Mouse (Mus musculus) cerebellum, adult 8-10 months (tissue): Measurements from ENCODE around the gene Kirrel3.
A peak's percentile ranks its signal among the peaks of the same experiment; 100 is the strongest.

Source experiments
- DNase-seq: peaks from one replicate; pipeline ENCODE4 v3.0.0; 2022

The Kirrel3 gene

GRCm38 (mm10) chr9:34485759-34486431 is at the start of gene Kirrel3:
TSS of gene Kirrel3 (plus strand) at chr9:34485894.
- peak; percentile 80 for DNase-seq

- no peak for DNase-seq
Measured at GRCm38 (mm10) chr9:34440721-34441120, 45.0 kb upstream of the Kirrel3 start.

GRCm38 (mm10) chr9:34443950-34444349 is 41.7 kb upstream of the Kirrel3 start:
- no peak for DNase-seq

- no peak for DNase-seq
Measured at GRCm38 (mm10) chr9:34446497-34447350, 39.0 kb upstream of the Kirrel3 start.

GRCm38 (mm10) chr9:34447736-34448135 is 38.0 kb upstream of the Kirrel3 start:
- no peak for DNase-seq

- no peak for DNase-seq
Measured at GRCm38 (mm10) chr9:34448467-34448866, 37.2 kb upstream of the Kirrel3 start.

- no peak for DNase-seq
Measured at GRCm38 (mm10) chr9:34458189-34458588, 27.5 kb upstream of the Kirrel3 start.

GRCm38 (mm10) chr9:34459968-34460367 is 25.7 kb upstream of the Kirrel3 start:
- DNase-seq, result no peak

GRCm38 (mm10) chr9:34463666-34464065 is 22.0 kb upstream of the Kirrel3 start:
- no peak for DNase-seq

- DNase-seq, result no peak
Measured at GRCm38 (mm10) chr9:34466058-34466457, 19.6 kb upstream of the Kirrel3 start.

- no peak for DNase-seq
Measured at GRCm38 (mm10) chr9:34469180-34469579, 16.5 kb upstream of the Kirrel3 start.

- DNase-seq, result no peak
Measured at GRCm38 (mm10) chr9:34476206-34476605, 9.5 kb upstream of the Kirrel3 start.

- no peak for DNase-seq
Measured at GRCm38 (mm10) chr9:34478494-34478893, 7.2 kb upstream of the Kirrel3 start.

- no peak for DNase-seq
Measured at GRCm38 (mm10) chr9:34483236-34483635, 2.5 kb upstream of the Kirrel3 start.

- no peak for DNase-seq
Measured at GRCm38 (mm10) chr9:34484665-34485064, 1.0 kb upstream of the Kirrel3 start.

GRCm38 (mm10) chr9:34488267-34488666 is 2.6 kb downstream of the Kirrel3 start:
- DNase-seq, result no peak

- peak; percentile 75 for DNase-seq
Measured at GRCm38 (mm10) chr9:34488700-34489315, 3.1 kb downstream of the Kirrel3 start.

GRCm38 (mm10) chr9:34489316-34489710 is 3.6 kb downstream of the Kirrel3 start:
- DNase-seq, result no peak

GRCm38 (mm10) chr9:34489760-34490159 is 4.1 kb downstream of the Kirrel3 start:
- no peak for DNase-seq

- peak; percentile 69 for DNase-seq
Measured at GRCm38 (mm10) chr9:34492121-34492520, 6.4 kb downstream of the Kirrel3 start.

- DNase-seq, result peak; percentile 57
Measured at GRCm38 (mm10) chr9:34493571-34493970, 7.9 kb downstream of the Kirrel3 start.

GRCm38 (mm10) chr9:34498126-34498525 is 12.4 kb downstream of the Kirrel3 start:
- peak; percentile 69 for DNase-seq

GRCm38 (mm10) chr9:34498651-34499050 is 13.0 kb downstream of the Kirrel3 start:
- peak; percentile 93 for DNase-seq

- no peak for DNase-seq
Measured at GRCm38 (mm10) chr9:34507164-34507563, 21.5 kb downstream of the Kirrel3 start.
